Mouse (Mus musculus) MEL (cell line): ENCODE measurements around the gene Cecr2. TPM values are rescaled to one million over a fixed set of nuclear protein-coding genes. Genes with fewer than 3 reads are reported as not detected.

Experiments
- DNase-seq: peaks from one replicate; pipeline ENCODE4 v3.0.0; 2011; ENCODE audit warnings: low read depth, low spot score
- H3K27ac ChIP-seq: 2 replicates; pipeline ENCODE4 v1.5.1; 2012; ENCODE audit warnings: low read depth, mild to moderate bottlenecking, control low read depth, low read length, moderate library complexity; ENCODE audit not compliant: control insufficient read depth
- H3K27me3 ChIP-seq, 2 experiments: fragments of 150-350 bp in 1 of 2; sonication (generic) in 1 of 2; 2 replicates each; pipeline ENCODE4 v1.6.1; 2012; ENCODE audit warnings: low read length in 2 of 2, mild to moderate bottlenecking in 2 of 2, improper control_type of control experiment in 1 of 2, moderate library complexity in 1 of 2; ENCODE audit not compliant: insufficient read depth in 2 of 2, control insufficient read depth in 1 of 2
- H3K36me3 ChIP-seq, 2 experiments: 2 replicates each; pipeline ENCODE4 v1.6.1; 2012 to 2014; ENCODE audit warnings: low read length in 2 of 2, improper control_type of control experiment in 1 of 2, inconsistent platforms in 1 of 2, mild to moderate bottlenecking in 1 of 2; ENCODE audit not compliant: insufficient read depth in 2 of 2, control insufficient read depth in 1 of 2
- H3K4me1 ChIP-seq, 2 experiments: fragments of 150-350 bp in 1 of 2; sonication (generic) in 1 of 2; 2 replicates each; pipeline ENCODE4 v1.6.1; 2012; ENCODE audit warnings: low read length in 2 of 2, improper control_type of control experiment in 1 of 2, mild to moderate bottlenecking in 1 of 2; ENCODE audit not compliant: insufficient read depth in 2 of 2, control insufficient read depth in 1 of 2
- H3K4me3 ChIP-seq, 2 experiments: fragments of 150-350 bp in 1 of 2; sonication (generic) in 1 of 2; 2 replicates each; pipeline ENCODE4 v1.5.1; 2012; ENCODE audit warnings: low read depth in 2 of 2, low read length in 2 of 2, mild to moderate bottlenecking in 2 of 2, moderate library complexity in 2 of 2, control low read depth in 1 of 2, improper control_type of control experiment in 1 of 2; ENCODE audit not compliant: control insufficient read depth in 1 of 2, insufficient read depth in 1 of 2
- H3K79me2 ChIP-seq: 2 replicates; pipeline ENCODE4 v1.6.1; 2012; ENCODE audit warnings: mild to moderate bottlenecking, low read length, moderate library complexity; ENCODE audit not compliant: control insufficient read depth, poor library complexity, insufficient read depth
- H3K9ac ChIP-seq: 2 replicates; pipeline ENCODE4 v1.6.1; 2012; ENCODE audit warnings: low read depth, mild to moderate bottlenecking, control low read depth, low read length, moderate library complexity; ENCODE audit not compliant: control insufficient read depth, poor library complexity, severe bottlenecking
- H3K9me3 ChIP-seq: fragments of 150-350 bp; sonication (generic); replicated peaks from 2 replicates; pipeline ENCODE4 v1.6.1; 2012; ENCODE audit warnings: mild to moderate bottlenecking, low read length, improper control_type of control experiment, moderate library complexity; ENCODE audit not compliant: insufficient read depth
- CHD1 ChIP-seq: IDR thresholded peaks from 2 replicates; pipeline ENCODE4 v1.6.1; 2012; ENCODE audit warnings: low read depth, mild to moderate bottlenecking, inconsistent platforms, low read length, improper control_type of control experiment
- CTCF ChIP-seq, 3 experiments: IDR thresholded peaks in 2 of 3; conservative IDR thresholded peaks in 1 of 3; 2 replicates each; pipeline ENCODE4 v1.5.1; 2011 to 2012; ENCODE audit warnings: low read length in 3 of 3, low read depth in 2 of 3, mild to moderate bottlenecking in 2 of 3, improper control_type of control experiment in 1 of 3, inconsistent platforms in 1 of 3, mixed read lengths in 1 of 3, moderate library complexity in 1 of 3; ENCODE audit not compliant: control insufficient read depth in 1 of 3, insufficient read depth in 1 of 3, poor library complexity in 1 of 3, severe bottlenecking in 1 of 3
- E2F4 ChIP-seq: IDR thresholded peaks from 2 replicates; pipeline ENCODE4 v1.6.1; 2011; ENCODE audit warnings: low read depth, low read length, improper control_type of control experiment, borderline replicate concordance
- ETS1 ChIP-seq: IDR thresholded peaks from 2 replicates; pipeline ENCODE4 v1.6.1; 2012; ENCODE audit warnings: low read depth, mild to moderate bottlenecking, inconsistent platforms, low read length, improper control_type of control experiment, moderate library complexity
- HCFC1 ChIP-seq: IDR thresholded peaks from 2 replicates; pipeline ENCODE4 v1.6.1; 2012; ENCODE audit warnings: low read depth, mild to moderate bottlenecking, inconsistent platforms, low read length, improper control_type of control experiment, moderate library complexity
- JUND ChIP-seq: IDR thresholded peaks from 2 replicates; pipeline ENCODE4 v1.6.1; 2011; ENCODE audit warnings: low read depth, mild to moderate bottlenecking, improper control_type of control experiment, low read length
- MEF2A ChIP-seq: IDR thresholded peaks from 2 replicates; pipeline ENCODE4 v1.6.1; 2014; ENCODE audit warnings: low read depth, mild to moderate bottlenecking, inconsistent platforms, low read length, improper control_type of control experiment; ENCODE audit not compliant: poor library complexity, insufficient replicate concordance, severe bottlenecking; ENCODE audit errors: extremely low read depth
- MXI1 ChIP-seq: IDR thresholded peaks from 2 replicates; pipeline ENCODE4 v1.6.1; 2011; ENCODE audit warnings: mild to moderate bottlenecking, low read depth, low read length, improper control_type of control experiment
- MYB ChIP-seq: IDR thresholded peaks from 2 replicates; pipeline ENCODE4 v1.6.1; 2011; ENCODE audit warnings: mild to moderate bottlenecking, low read depth, low read length, improper control_type of control experiment
- MYC ChIP-seq: IDR thresholded peaks from 2 replicates; pipeline ENCODE4 v1.6.1; 2011; ENCODE audit warnings: low read depth, mild to moderate bottlenecking, low read length, improper control_type of control experiment, moderate library complexity
- NELFE ChIP-seq: IDR thresholded peaks from 2 replicates; pipeline ENCODE4 v1.6.1; 2011; ENCODE audit warnings: low read depth, low read length, improper control_type of control experiment
- NRF1 ChIP-seq: IDR thresholded peaks from 2 replicates; pipeline ENCODE4 v1.6.1; 2014; ENCODE audit warnings: low read depth, mild to moderate bottlenecking, inconsistent platforms, low read length, improper control_type of control experiment, moderate library complexity; ENCODE audit not compliant: poor library complexity, insufficient read depth, severe bottlenecking
- POLR2A ChIP-seq, 2 experiments: IDR thresholded peaks; 2 replicates each; pipeline ENCODE4 v1.6.1; 2011 to 2012; ENCODE audit warnings: low read length in 2 of 2, mild to moderate bottlenecking in 2 of 2, control low read depth in 1 of 2, improper control_type of control experiment in 1 of 2, low read depth in 1 of 2, moderate library complexity in 1 of 2; ENCODE audit not compliant: control insufficient read depth in 1 of 2, insufficient read depth in 1 of 2, poor library complexity in 1 of 2
- POLR2AphosphoS5 ChIP-seq: IDR thresholded peaks from 2 replicates; pipeline ENCODE4 v1.6.1; 2012; ENCODE audit warnings: low read depth, borderline replicate concordance, mild to moderate bottlenecking, inconsistent platforms, low read length, moderate library complexity, mixed read lengths
- RCOR1 ChIP-seq: IDR thresholded peaks from 2 replicates; pipeline ENCODE4 v1.6.1; 2012; ENCODE audit warnings: low read depth, mild to moderate bottlenecking, inconsistent platforms, low read length, improper control_type of control experiment
- SMC3 ChIP-seq: IDR thresholded peaks from 2 replicates; pipeline ENCODE4 v1.6.1; 2011; ENCODE audit warnings: low read depth, low read length, improper control_type of control experiment
- TAL1 ChIP-seq: IDR thresholded peaks from 2 replicates; pipeline ENCODE4 v1.6.1; 2012; ENCODE audit warnings: mild to moderate bottlenecking, inconsistent platforms, low read length, moderate library complexity, mixed read lengths
- TCF12 ChIP-seq: IDR thresholded peaks from 2 replicates; pipeline ENCODE4 v1.6.1; 2014; ENCODE audit warnings: low read depth, mild to moderate bottlenecking, inconsistent platforms, low read length, improper control_type of control experiment, moderate library complexity
- UBTF ChIP-seq: IDR thresholded peaks from 2 replicates; pipeline ENCODE4 v1.6.1; 2012; ENCODE audit warnings: low read depth, mild to moderate bottlenecking, inconsistent platforms, low read length, improper control_type of control experiment, moderate library complexity, borderline replicate concordance; ENCODE audit not compliant: insufficient read depth
- USF1 ChIP-seq: IDR thresholded peaks from 2 replicates; pipeline ENCODE4 v1.6.1; 2014; ENCODE audit warnings: low read depth, mild to moderate bottlenecking, inconsistent platforms, low read length, improper control_type of control experiment, moderate library complexity
- ZC3H11A ChIP-seq: IDR thresholded peaks from 2 replicates; pipeline ENCODE4 v1.6.1; 2012; ENCODE audit warnings: low read depth, mild to moderate bottlenecking, inconsistent platforms, low read length, improper control_type of control experiment
- ZKSCAN1 ChIP-seq: IDR thresholded peaks from 2 replicates; pipeline ENCODE4 v1.6.1; 2012; ENCODE audit warnings: low read depth, mild to moderate bottlenecking, inconsistent platforms, low read length, improper control_type of control experiment, moderate library complexity
- ZMIZ1 ChIP-seq: IDR thresholded peaks from 2 replicates; pipeline ENCODE4 v1.6.1; 2012; ENCODE audit warnings: low read depth, mild to moderate bottlenecking, inconsistent platforms, low read length, improper control_type of control experiment, moderate library complexity
- polyA plus RNA-seq, 2 experiments: library from polyadenylated mRNA; stranded (reverse) in 1 of 2; unstranded in 1 of 2; fragments of >175 nt in 1 of 2; fragments of >200 nt in 1 of 2; gene quantifications; 2 replicates each; pipeline versions ENCODE4 v1.2.1 to v1.2.4; 2012; ENCODE audit warnings: low replicate concordance in 2 of 2, low read depth in 1 of 2; ENCODE audit not compliant: insufficient read length in 2 of 2, insufficient read depth in 1 of 2, missing spikeins in 1 of 2
- total RNA-seq: library from RNA; depleted of rRNA; stranded (reverse); fragments of 300-350 nt; gene quantifications from 2 replicates; pipeline ENCODE4 v1.2.3, GENCODE M21; 2012

Gene Cecr2
- total and polyA plus RNA-seq, 3 experiments = 4.0 to 8.7 TPM; not detected in 1

- no peak overlapping the region for H3K9ac ChIP-seq
- H3K9me3 ChIP-seq = no peaks in the 10 kb centered on the region
- no peak overlapping the region for H3K27ac ChIP-seq
- no peak for DNase-seq
- H3K4me3 ChIP-seq = no peak overlapping the region
- no peaks in the 10 kb centered on the region for H3K36me3 ChIP-seq
- TF ChIP-seq POLR2A (IDR thresholded peaks at IDR 0.05; ENCODE audit: control insufficient read depth in 1 of 2, insufficient read depth in 1 of 2, low read depth in 1 of 2, low read length in 2 of 2, poor library complexity in 1 of 2) (no peak), SMC3 (no peak), ZMIZ1 (no peak), RCOR1 (no peak), UBTF (no peak), JUND (no peak), ETS1 (no peak), ZKSCAN1 (no peak), USF1 (no peak), HCFC1 (no peak), TCF12 (no peak), CTCF (IDR thresholded peaks at IDR 0.05 in 2 of 3, conservative IDR thresholded peaks at IDR 0.05 in 1 of 3; ENCODE audit: control insufficient read depth in 1 of 3, insufficient read depth in 1 of 3, low read depth in 2 of 3, low read length in 3 of 3, poor library complexity in 1 of 3, severe bottlenecking in 1 of 3) (no peak), MEF2A (no peak), MYC (no peak), E2F4 (no peak), POLR2AphosphoS5 (no peak), MYB (no peak)
- no peaks in the 10 kb centered on the region for H3K4me1 ChIP-seq
- H3K27me3 ChIP-seq = no peaks in the 10 kb centered on the region; a peak in 3 of 4 replicates
- H3K79me2 ChIP-seq = no peaks in the 10 kb centered on the region
Measured at GRCm38 (mm10) chr6:120643776-120644175, 22.4 kb upstream of the Cecr2 start.

- DNase-seq = no peak
- no peak overlapping the region for H3K27ac ChIP-seq
- H3K36me3 ChIP-seq = no peaks in the 10 kb centered on the region
- no peaks in the 10 kb centered on the region; a peak in 3 of 4 replicates for H3K27me3 ChIP-seq
- no peak overlapping the region for H3K9ac ChIP-seq
- H3K4me1 ChIP-seq = no peaks in the 10 kb centered on the region
- no peak overlapping the region for H3K4me3 ChIP-seq
- TF ChIP-seq TAL1 (no peak), POLR2A (IDR thresholded peaks at IDR 0.05; ENCODE audit: control insufficient read depth in 1 of 2, insufficient read depth in 1 of 2, low read depth in 1 of 2, low read length in 2 of 2, poor library complexity in 1 of 2) (no peak), CHD1 (no peak), ZC3H11A (no peak), USF1 (no peak), HCFC1 (no peak), CTCF (IDR thresholded peaks at IDR 0.05 in 2 of 3, conservative IDR thresholded peaks at IDR 0.05 in 1 of 3; ENCODE audit: control insufficient read depth in 1 of 3, insufficient read depth in 1 of 3, low read depth in 2 of 3, low read length in 3 of 3, poor library complexity in 1 of 3, severe bottlenecking in 1 of 3) (no peak), NRF1 (no peak), MYC (no peak), UBTF (no peak), ETS1 (no peak), SMC3 (no peak), MXI1 (no peak), RCOR1 (no peak), NELFE (no peak)
- H3K9me3 ChIP-seq = no peaks in the 10 kb centered on the region
- no peaks in the 10 kb centered on the region for H3K79me2 ChIP-seq
Measured at GRCm38 (mm10) chr6:120644346-120645299, 21.5 kb upstream of the Cecr2 start.
